8 mouse cellular contexts compared by ENCODE assay signal in genomic region chr5:121981650-121982131, GRCm38 (mm10).
DNase-seq lines count a peak whose midpoint lies in the region; ATAC-seq and TF ChIP-seq lines count a peak whose summit lies in the region.

No protein-coding gene starts in this region.

- peak; percentile 52 for DNase-seq in right cerebral cortex, postnatal 4 days
- DNase-seq in right cerebral cortex, postnatal 14 days, result no peak
- DNase-seq in lung, postnatal 0 days (ENCODE audit: low spot score), result no peak
- peak; percentile 22 for DNase-seq in stomach, postnatal 0 days (ENCODE audit: low spot score)
- DNase-seq in spleen, adult 18-20 months, result no peak
- DNase-seq in heart, postnatal 36 days, result no peak
- no peak for DNase-seq in thymus, postnatal 14 days

- no peak overlapping the region for H3K4me2 ChIP-seq in forebrain, embryonic 16.5 days (ENCODE audit: low read length)
- no peak overlapping the region for H3K4me2 ChIP-seq in lung, postnatal 0 days (replicated peaks; ENCODE audit: low read depth, low read length)
- peak overlapping the region; percentile 20; the same call in 1 of the 2 replicates for H3K4me2 ChIP-seq in stomach, postnatal 0 days (replicated peaks; ENCODE audit: low read depth)

- no peak for TF ChIP-seq EP300 in lung, postnatal 0 days (IDR thresholded peaks at IDR 0.05)
- no peak for TF ChIP-seq EP300 in stomach, postnatal 0 days (optimal IDR thresholded peaks at IDR 0.05)

- H3K27me3 ChIP-seq in forebrain, embryonic 16.5 days (replicated peaks; ENCODE audit: control insufficient read depth, insufficient read depth, low read length), result no peaks in the 10 kb centered on the region
- no peaks in the 10 kb centered on the region for H3K27me3 ChIP-seq in lung, postnatal 0 days (replicated peaks; ENCODE audit: insufficient read depth, low read length)
- no peaks in the 10 kb centered on the region for H3K27me3 ChIP-seq in stomach, postnatal 0 days (ENCODE audit: control insufficient read depth, insufficient read depth, low read length)

- peaks cover 18% of the 10 kb centered on the region for H3K4me1 ChIP-seq in forebrain, embryonic 16.5 days (replicated peaks; ENCODE audit: control insufficient read depth, insufficient read depth, low read length)
- H3K4me1 ChIP-seq in lung, postnatal 0 days (ENCODE audit: insufficient read depth, low read depth, low read length), result no peaks in the 10 kb centered on the region
- H3K4me1 ChIP-seq in stomach, postnatal 0 days (replicated peaks; ENCODE audit: control insufficient read depth, insufficient read depth), result no peaks in the 10 kb centered on the region; the same call in 1 of the 2 replicates

- peak overlapping the region; percentile 38 for H3K27ac ChIP-seq in forebrain, embryonic 16.5 days (ENCODE audit: low read length)
- no peak overlapping the region for H3K27ac ChIP-seq in lung, postnatal 0 days (ENCODE audit: low read length)
- no peak overlapping the region for H3K27ac ChIP-seq in stomach, postnatal 0 days (replicated peaks)

- intact Hi-C loops in heart, postnatal 36 days (cut with DNase I), result no loop called here

- 8% methylated on average over 16 of the region's 16 CpGs for WGBS in forebrain, embryonic 16.5 days
- WGBS in lung, postnatal 0 days, result 22% methylated on average over 16 of the region's 16 CpGs
- 25% methylated on average over 16 of the region's 16 CpGs for WGBS in stomach, postnatal 0 days

- ATAC-seq in forebrain, embryonic 16.5 days, result peak; percentile 79
- ATAC-seq in lung, postnatal 0 days, result no peak
- peak; percentile 40; the same call in 1 of the 2 replicates for ATAC-seq in stomach, postnatal 0 days (ENCODE audit: low FRiP score, low TSS enrichment)

- no peaks in the 10 kb centered on the region for H3K36me3 ChIP-seq in forebrain, embryonic 16.5 days (ENCODE audit: control insufficient read depth, insufficient read depth)
- no peaks in the 10 kb centered on the region for H3K36me3 ChIP-seq in lung, postnatal 0 days (ENCODE audit: insufficient read depth, low read length)
- H3K36me3 ChIP-seq in stomach, postnatal 0 days (ENCODE audit: control insufficient read depth, insufficient read depth, low read length), result no peaks in the 10 kb centered on the region

- no peak overlapping the region for H3K9ac ChIP-seq in forebrain, embryonic 16.5 days (replicated peaks; ENCODE audit: low read depth, low read length)
- no peak overlapping the region for H3K9ac ChIP-seq in lung, postnatal 0 days (replicated peaks; ENCODE audit: low read depth)
- no peak overlapping the region for H3K9ac ChIP-seq in stomach, postnatal 0 days (ENCODE audit: low read length)

- H3K4me3 ChIP-seq in forebrain, embryonic 16.5 days (replicated peaks; ENCODE audit: low read length), result no peak overlapping the region
- H3K4me3 ChIP-seq in lung, postnatal 0 days (ENCODE audit: low read depth, low read length), result no peak overlapping the region
- no peak overlapping the region for H3K4me3 ChIP-seq in stomach, postnatal 0 days (ENCODE audit: low read depth, low read length)

- TF ChIP-seq CTCF in lung, postnatal 0 days (IDR thresholded peaks at IDR 0.05), result peak; percentile 8; the same call in 1 of the 2 replicates
- peak; percentile 37 for TF ChIP-seq CTCF in stomach, postnatal 0 days (IDR thresholded peaks at IDR 0.05; ENCODE audit: low read depth)

- H3K9me3 ChIP-seq in forebrain, embryonic 16.5 days (ENCODE audit: control insufficient read depth, low read length), result no peaks in the 10 kb centered on the region
- no peaks in the 10 kb centered on the region for H3K9me3 ChIP-seq in lung, postnatal 0 days (ENCODE audit: low read length)
- no peaks in the 10 kb centered on the region for H3K9me3 ChIP-seq in stomach, postnatal 0 days (ENCODE audit: control insufficient read depth, low read length)

Comparison
In these comparisons a context has a peak if more than half of its experiments do, and no peak if none do; other contexts are left out.
1. DNase-seq: peak in right cerebral cortex, postnatal 4 days (single experiment) and stomach, postnatal 0 days (single experiment); none in right cerebral cortex, postnatal 14 days (single experiment), lung, postnatal 0 days (single experiment), spleen, adult 18-20 months (0 of 2), heart, postnatal 36 days (0 of 2) and thymus, postnatal 14 days (single experiment).